Mouse (Mus musculus): ENCODE measurements around the gene Zbtb45. TPM values are rescaled to one million over a fixed set of nuclear protein-coding genes. Genes with fewer than 3 reads are reported as not detected.

Gene Zbtb45
- total and polyA plus RNA-seq, 3 experiments = 16.8 to 36.3 TPM; not detected in 1

DNA sequence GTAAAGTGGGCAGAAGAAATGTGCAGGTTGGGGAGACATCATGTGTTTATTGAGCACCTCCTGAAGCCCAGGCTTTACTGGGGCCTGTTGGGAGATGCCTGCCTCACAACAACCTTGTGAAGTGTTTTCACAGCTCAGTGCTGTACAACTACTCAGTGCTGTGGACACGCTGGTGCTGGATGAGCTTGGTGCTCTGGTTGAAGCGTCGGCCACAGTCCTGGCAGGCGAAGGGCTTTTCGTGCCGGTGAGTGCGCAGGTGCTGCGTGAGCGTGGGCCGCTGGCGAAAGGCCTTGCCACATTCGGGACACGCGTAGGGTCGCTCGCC is 33.2 kb upstream of the Zbtb45 start:
- H3K4me3 ChIP-seq (ENCODE audit: control insufficient read depth in 1 of 2, insufficient read depth in 1 of 2, low read depth in 2 of 2, low read length in 2 of 2) = no peak overlapping the region

DNA sequence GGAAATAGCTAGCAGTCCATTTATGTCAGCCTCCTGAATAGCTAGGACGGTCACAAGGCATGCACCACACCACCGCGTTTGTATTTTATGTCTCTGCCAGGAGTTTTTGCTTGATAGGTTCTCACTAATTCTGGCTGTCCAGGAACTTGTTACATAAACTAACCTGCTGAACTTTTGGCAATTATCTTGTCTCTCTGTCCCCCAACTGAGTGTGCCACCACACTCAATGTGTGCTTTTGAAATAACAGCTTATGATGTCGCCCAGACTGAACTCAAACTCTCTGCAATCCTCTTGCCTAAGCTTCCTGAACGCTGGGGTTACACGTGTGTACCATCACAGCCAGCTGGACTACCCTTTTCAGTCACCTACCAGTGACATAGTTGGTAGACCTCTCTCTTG is 32.7 kb upstream of the Zbtb45 start:
- peaks cover 5 to 11% of the 10 kb centered on the region in 2 experiments; a peak in 3 of 4 replicates for H3K4me1 ChIP-seq (ENCODE audit: control insufficient read depth in 1 of 2, insufficient read depth in 2 of 2, low read length in 2 of 2)
- H3K79me2 ChIP-seq (ENCODE audit: control insufficient read depth, insufficient read depth, low read length, poor library complexity) = peaks cover 6% of the 10 kb centered on the region; the same call in 1 of the 2 replicates
- H3K36me3 ChIP-seq (ENCODE audit: control insufficient read depth in 1 of 2, insufficient read depth in 2 of 2, low read length in 2 of 2) = peaks cover 0 to 7% of the 10 kb centered on the region in 2 experiments; a peak in 2 of 4 replicates
- TF ChIP-seq ZKSCAN1 (IDR thresholded peaks at IDR 0.05; ENCODE audit: low read depth, low read length) (no peak), NRF1 (IDR thresholded peaks at IDR 0.05; ENCODE audit: insufficient read depth, low read depth, low read length, poor library complexity, severe bottlenecking) (no peak), NELFE (IDR thresholded peaks at IDR 0.05; ENCODE audit: low read depth, low read length) (no peak), POLR2A (IDR thresholded peaks at IDR 0.05; ENCODE audit: control insufficient read depth in 1 of 2, insufficient read depth in 1 of 2, low read depth in 1 of 2, low read length in 2 of 2, poor library complexity in 1 of 2) (no peak), POLR2AphosphoS5 (IDR thresholded peaks at IDR 0.05; ENCODE audit: borderline replicate concordance, low read depth, low read length) (no peak), ZMIZ1 (IDR thresholded peaks at IDR 0.05; ENCODE audit: low read depth, low read length) (no peak), JUND (IDR thresholded peaks at IDR 0.05; ENCODE audit: low read depth, low read length) (no peak), ZNF384 (IDR thresholded peaks at IDR 0.05; ENCODE audit: low read depth, low read length) (no peak), MAFK (IDR thresholded peaks at IDR 0.05; ENCODE audit: borderline replicate concordance, low read depth, low read length) (no peak), SMC3 (IDR thresholded peaks at IDR 0.05; ENCODE audit: low read depth, low read length) (no peak), USF2 (IDR thresholded peaks at IDR 0.05; ENCODE audit: borderline replicate concordance in 1 of 2, insufficient read depth in 1 of 2, low read depth in 1 of 2, low read length in 2 of 2) (no peak), GABPA (IDR thresholded peaks at IDR 0.05; ENCODE audit: low read depth, low read length) (no peak), MEF2A (IDR thresholded peaks at IDR 0.05; ENCODE audit: extremely low read depth, insufficient replicate concordance, low read depth, low read length, poor library complexity, severe bottlenecking) (no peak), ZC3H11A (IDR thresholded peaks at IDR 0.05; ENCODE audit: low read depth, low read length) (no peak), RCOR1 (IDR thresholded peaks at IDR 0.05; ENCODE audit: low read depth, low read length) (no peak), MAX (IDR thresholded peaks at IDR 0.05; ENCODE audit: low read length) (no peak)
- DNase-seq (ENCODE audit: low read depth, low spot score) = no peak
- no peak overlapping the region for H3K9ac ChIP-seq (ENCODE audit: control insufficient read depth, low read depth, low read length, poor library complexity, severe bottlenecking)
- no peaks in the 10 kb centered on the region for H3K27me3 ChIP-seq (ENCODE audit: control insufficient read depth in 1 of 2, insufficient read depth in 2 of 2, low read length in 2 of 2)
- H3K4me3 ChIP-seq (ENCODE audit: control insufficient read depth in 1 of 2, insufficient read depth in 1 of 2, low read depth in 2 of 2, low read length in 2 of 2) = no peak overlapping the region
- no peaks in the 10 kb centered on the region for H3K9me3 ChIP-seq (replicated peaks; ENCODE audit: insufficient read depth, low read length)
- H3K27ac ChIP-seq (ENCODE audit: control insufficient read depth, low read depth, low read length) = no peak overlapping the region

More for the DNA sequence above, 33.2 kb upstream of the Zbtb45 start:
- Histone ChIP-seq H3K9me3 (replicated peaks; ENCODE audit: insufficient read depth, low read length) (no peaks in the 10 kb centered on the region), H3K79me2 (ENCODE audit: control insufficient read depth, insufficient read depth, low read length, poor library complexity) (peaks cover 3% of the 10 kb centered on the region; the same call in 1 of the 2 replicates), H3K36me3 (ENCODE audit: control insufficient read depth in 1 of 2, insufficient read depth in 2 of 2, low read length in 2 of 2) (peaks cover 0 to 7% of the 10 kb centered on the region in 2 experiments; a peak in 2 of 4 replicates), H3K9ac (ENCODE audit: control insufficient read depth, low read depth, low read length, poor library complexity, severe bottlenecking) (no peak overlapping the region), H3K4me1 (ENCODE audit: control insufficient read depth in 1 of 2, insufficient read depth in 2 of 2, low read length in 2 of 2) (peaks cover 5 to 11% of the 10 kb centered on the region in 2 experiments; a peak in 3 of 4 replicates), H3K27ac (ENCODE audit: control insufficient read depth, low read depth, low read length) (no peak overlapping the region), H3K27me3 (ENCODE audit: control insufficient read depth in 1 of 2, insufficient read depth in 2 of 2, low read length in 2 of 2) (no peaks in the 10 kb centered on the region)
- DNase-seq (ENCODE audit: low read depth, low spot score) = no peak
- TF ChIP-seq MAZ (IDR thresholded peaks at IDR 0.05; ENCODE audit: low read depth, low read length) (no peak), BHLHE40 (IDR thresholded peaks at IDR 0.05; ENCODE audit: borderline replicate concordance, low read depth, low read length) (no peak), USF2 (IDR thresholded peaks at IDR 0.05; ENCODE audit: borderline replicate concordance in 1 of 2, insufficient read depth in 1 of 2, low read depth in 1 of 2, low read length in 2 of 2) (no peak), GABPA (IDR thresholded peaks at IDR 0.05; ENCODE audit: low read depth, low read length) (no peak), ZKSCAN1 (IDR thresholded peaks at IDR 0.05; ENCODE audit: low read depth, low read length) (no peak), NELFE (IDR thresholded peaks at IDR 0.05; ENCODE audit: low read depth, low read length) (no peak), SIN3A (IDR thresholded peaks at IDR 0.05; ENCODE audit: low read length) (no peak), NRF1 (IDR thresholded peaks at IDR 0.05; ENCODE audit: insufficient read depth, low read depth, low read length, poor library complexity, severe bottlenecking) (no peak), MYB (IDR thresholded peaks at IDR 0.05; ENCODE audit: low read depth, low read length) (no peak), TBP (IDR thresholded peaks at IDR 0.05; ENCODE audit: low read depth, low read length) (no peak), EP300 (IDR thresholded peaks at IDR 0.05; ENCODE audit: low read depth in 1 of 2, low read length in 2 of 2) (no peak), ZMIZ1 (IDR thresholded peaks at IDR 0.05; ENCODE audit: low read depth, low read length) (no peak), UBTF (IDR thresholded peaks at IDR 0.05; ENCODE audit: borderline replicate concordance, insufficient read depth, low read depth, low read length) (no peak), POLR2AphosphoS2 (IDR thresholded peaks at IDR 0.05; ENCODE audit: low read length) (no peak), MAX (IDR thresholded peaks at IDR 0.05; ENCODE audit: low read length) (no peak)
